Mouse (Mus musculus) liver, adult 10 weeks (tissue): ENCODE measurements around the gene Kif23. TPM values are rescaled to one million over a fixed set of nuclear protein-coding genes. Genes with fewer than 3 reads are reported as not detected.

ENCODE experiments used
- polyA plus RNA-seq: library from polyadenylated mRNA; stranded (reverse); fragments of 350-450 nt; fragmentation: Illumina TruSeq; extraction: RNeasy Lipid Tissue Mini Kit (QIAGEN cat#74804); gene quantifications from one replicate; pipeline ENCODE4 v1.2.3, GENCODE M21; 2014; ENCODE audit warnings: low read depth, low replicate concordance

The Kif23 gene
- polyA plus RNA-seq, result 0.93 TPM

DNA sequence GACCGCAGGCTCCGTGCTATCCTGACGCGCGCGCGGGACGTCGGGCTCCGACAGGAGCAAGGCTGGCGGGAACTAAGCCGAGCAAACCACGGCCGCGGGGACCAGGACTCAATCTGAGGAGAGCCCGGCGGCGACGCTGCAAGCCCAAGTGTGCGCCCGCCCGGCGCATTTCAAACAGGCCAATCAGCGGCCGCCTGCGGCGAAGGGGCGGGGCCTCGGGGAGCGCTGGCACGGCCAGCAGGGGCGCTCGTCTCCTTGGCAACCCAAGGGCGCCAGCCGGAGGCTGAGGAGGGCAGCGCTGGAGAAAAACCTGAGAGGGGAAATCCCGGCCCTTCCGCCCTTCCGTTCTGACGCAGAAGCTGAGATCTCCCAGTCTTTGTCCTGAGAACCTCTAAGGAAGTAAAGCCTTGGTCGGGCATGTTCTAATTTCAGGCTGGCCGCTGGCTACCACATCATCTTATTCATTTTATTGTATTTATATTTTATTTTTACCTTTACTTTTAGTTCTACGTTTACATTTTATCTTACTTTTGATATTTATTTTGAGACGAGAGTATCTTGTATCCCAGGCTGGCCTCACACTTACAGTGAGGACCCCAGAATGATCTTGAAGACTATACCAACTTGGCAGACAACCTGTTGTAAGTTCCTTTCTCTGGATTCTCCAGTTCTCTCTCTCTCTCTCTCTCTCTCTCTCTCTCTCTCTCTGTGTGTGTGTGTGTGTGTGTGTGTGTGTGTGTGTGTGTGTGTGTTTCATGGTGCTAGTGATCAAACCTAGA, at the start of gene Kif23:
Kif23 (minus strand) TSS at position 152 of the 779 bp plus-strand sequence.

GRCm38 (mm10) chr9:61914203-61914916, 32.2 kb downstream of the Kif23 start, which contains the start of gene Rplp1:
Gene Rplp1 (minus strand): TSS chr9:61914542.

Other genes with a start within 250 kb of the Kif23 start
- gene Rplp1, start 32.2 kb downstream of the Kif23 start, polyA plus RNA-seq, result 28.1 TPM
- gene Paqr5, start 80.1 kb upstream of the Kif23 start, polyA plus RNA-seq, result not detected
- gene Glce, start 175.9 kb upstream of the Kif23 start, polyA plus RNA-seq, result 22.9 TPM